Mouse (Mus musculus) megakaryocyte, embryonic 14.5 days (primary cell): ENCODE measurements around the gene Gja5. TPM values are rescaled to one million over a fixed set of nuclear protein-coding genes. Genes with fewer than 3 reads are reported as not detected.

ENCODE experiments used
- H3K27me3 ChIP-seq: replicated peaks from 2 replicates; pipeline ENCODE3; 2012; ENCODE audit warnings: inconsistent platforms
- H3K36me3 ChIP-seq: replicated peaks from 2 replicates; pipeline ENCODE3; 2012; ENCODE audit warnings: low read length, inconsistent platforms, mixed read lengths
- H3K4me1 ChIP-seq: 2 replicates; pipeline ENCODE4 v1.6.1; 2012; ENCODE audit warnings: inconsistent platforms
- H3K4me3 ChIP-seq: replicated peaks from 2 replicates; pipeline ENCODE3; 2012; ENCODE audit warnings: moderate library complexity, mild to moderate bottlenecking, inconsistent platforms
- H3K9me3 ChIP-seq: 2 replicates; pipeline ENCODE4 v1.6.1; 2012; ENCODE audit warnings: inconsistent platforms
- FLI1 ChIP-seq: IDR thresholded peaks from 2 replicates; pipeline ENCODE4 v1.6.1; 2012; ENCODE audit warnings: low read length, inconsistent platforms, mixed read lengths
- GATA1 ChIP-seq: IDR thresholded peaks from 3 replicates; pipeline ENCODE4 v1.6.1; 2012; ENCODE audit warnings: mixed read lengths, low read length, inconsistent platforms, borderline replicate concordance
- polyA plus RNA-seq: library from polyadenylated mRNA; stranded (reverse); fragments of >175 nt; gene quantifications from 2 replicates; pipeline ENCODE4 v1.2.3, GENCODE M21; 2012; ENCODE audit warnings: low replicate concordance; ENCODE audit not compliant: insufficient read depth

The Gja5 gene
- polyA plus RNA-seq, 1 experiment, result not detected

- no peaks in the 10 kb centered on the region for H3K4me1 ChIP-seq
- H3K4me3 ChIP-seq, result no peak overlapping the region
- peaks cover 12% of the 10 kb centered on the region for H3K9me3 ChIP-seq
- TF ChIP-seq GATA1 (no peak), FLI1 (no peak)
- H3K27me3 ChIP-seq, result no peaks in the 10 kb centered on the region
- H3K36me3 ChIP-seq, result no peaks in the 10 kb centered on the region
Observed at GRCm38 (mm10) chr3:96997770-96998169, 93.3 kb downstream of the Gja5 start.

GRCm38 (mm10) chr3:97003111-97003510 is 98.6 kb downstream of the Gja5 start:
- Histone ChIP-seq H3K4me3 (no peak overlapping the region), H3K36me3 (no peaks in the 10 kb centered on the region), H3K4me1 (no peaks in the 10 kb centered on the region), H3K27me3 (no peaks in the 10 kb centered on the region), H3K9me3 (peaks cover 12% of the 10 kb centered on the region)
- no peak for TF ChIP-seq FLI1
- no peak for TF ChIP-seq GATA1

- Histone ChIP-seq H3K9me3 (peaks cover 12% of the 10 kb centered on the region), H3K4me3 (no peak overlapping the region), H3K4me1 (no peaks in the 10 kb centered on the region), H3K27me3 (no peaks in the 10 kb centered on the region), H3K36me3 (no peaks in the 10 kb centered on the region)
- TF ChIP-seq FLI1 (no peak), GATA1 (no peak)
Observed at GRCm38 (mm10) chr3:97004509-97004908, 100.0 kb downstream of the Gja5 start.

- H3K4me3 ChIP-seq, result no peak overlapping the region
- H3K36me3 ChIP-seq, result no peaks in the 10 kb centered on the region
- TF ChIP-seq GATA1 (no peak), FLI1 (no peak)
- H3K4me1 ChIP-seq, result no peaks in the 10 kb centered on the region
- H3K9me3 ChIP-seq, result peaks cover 6% of the 10 kb centered on the region; the same call in 1 of the 2 replicates
- no peaks in the 10 kb centered on the region for H3K27me3 ChIP-seq
Observed at GRCm38 (mm10) chr3:97007010-97007448, 102.5 kb downstream of the Gja5 start.

DNA sequence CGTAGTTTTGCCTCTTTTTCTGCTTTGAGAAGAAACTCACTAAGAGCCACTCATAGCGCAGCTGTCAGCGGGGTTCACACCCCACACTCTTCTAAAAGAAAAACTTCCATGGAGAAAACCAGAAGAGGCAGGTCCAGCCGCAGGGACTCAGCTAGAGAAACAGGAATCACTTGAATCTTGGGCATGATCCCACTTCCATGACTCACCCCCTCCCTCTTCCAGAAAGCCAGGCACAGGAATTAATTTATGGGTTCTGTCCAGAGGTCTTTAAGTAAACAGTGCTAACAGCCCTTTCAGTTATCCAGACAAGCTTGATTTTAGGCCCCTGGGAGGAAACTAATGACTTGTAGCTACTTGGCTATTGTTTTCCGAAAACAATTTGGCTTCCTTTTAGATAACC is 120.7 kb downstream of the Gja5 start:
- TF ChIP-seq GATA1 (no peak), FLI1 (no peak)
- Histone ChIP-seq H3K9me3 (peaks cover 17% of the 10 kb centered on the region), H3K4me3 (no peak overlapping the region), H3K27me3 (no peaks in the 10 kb centered on the region), H3K36me3 (no peaks in the 10 kb centered on the region), H3K4me1 (no peaks in the 10 kb centered on the region)

DNA sequence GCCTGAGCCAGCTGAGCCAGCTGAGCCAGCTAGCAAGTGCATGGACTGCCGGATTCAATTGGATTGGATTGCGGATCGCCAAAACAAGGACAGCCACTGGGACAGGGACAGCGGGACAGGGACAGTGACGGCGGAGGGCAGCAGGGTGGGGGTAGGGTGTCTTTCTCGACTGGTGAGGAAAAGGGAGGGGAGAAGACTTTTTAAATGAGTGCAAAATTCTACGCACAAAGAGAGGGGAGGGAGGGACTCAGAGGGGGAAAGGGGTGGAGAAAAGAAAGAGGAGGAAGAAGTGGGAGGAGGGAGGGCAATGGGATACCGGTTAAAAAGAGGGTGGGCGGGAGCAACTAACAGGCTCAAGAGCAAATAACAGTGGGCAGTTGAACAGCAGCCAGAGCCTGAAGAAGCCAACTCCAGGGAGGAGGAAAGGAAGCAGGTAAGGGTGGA is 127.6 kb downstream of the Gja5 start:
- Histone ChIP-seq H3K27me3 (peaks cover 5% of the 10 kb centered on the region), H3K4me3 (no peak overlapping the region), H3K4me1 (no peaks in the 10 kb centered on the region; the same call in 1 of the 2 replicates), H3K9me3 (peaks cover 3% of the 10 kb centered on the region), H3K36me3 (no peaks in the 10 kb centered on the region)
- TF ChIP-seq FLI1 (no peak), GATA1 (no peak)

DNA sequence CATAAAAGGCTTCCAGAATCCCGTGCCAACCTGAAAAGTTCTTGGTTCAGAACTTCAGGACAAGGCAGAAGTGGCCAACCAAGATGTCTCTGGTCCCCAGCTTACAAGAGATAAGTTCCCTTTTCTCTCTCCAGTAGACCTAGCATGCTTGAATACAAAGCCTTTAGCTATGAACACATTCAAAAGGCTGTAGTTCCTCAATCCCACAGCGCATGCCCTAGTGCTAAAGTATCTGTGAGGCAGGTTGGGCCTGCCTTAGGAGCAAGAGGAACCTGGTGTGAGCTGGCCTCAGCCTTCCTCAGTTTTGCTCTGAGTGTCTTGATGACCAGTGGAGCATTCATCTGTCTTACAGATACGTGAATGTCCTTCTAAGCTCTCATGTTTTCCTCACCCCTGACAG is 131.1 kb downstream of the Gja5 start:
- H3K4me1 ChIP-seq, result no peaks in the 10 kb centered on the region; the same call in 1 of the 2 replicates
- H3K36me3 ChIP-seq, result no peaks in the 10 kb centered on the region
- H3K27me3 ChIP-seq, result peaks cover 5% of the 10 kb centered on the region
- no peak overlapping the region for H3K4me3 ChIP-seq
- H3K9me3 ChIP-seq, result no peaks in the 10 kb centered on the region
- TF ChIP-seq FLI1 (no peak), GATA1 (no peak)

- no peak for TF ChIP-seq GATA1
- no peak for TF ChIP-seq FLI1
- no peaks in the 10 kb centered on the region; the same call in 1 of the 2 replicates for H3K4me1 ChIP-seq
Observed at GRCm38 (mm10) chr3:97037119-97037518, 132.6 kb downstream of the Gja5 start.

DNA sequence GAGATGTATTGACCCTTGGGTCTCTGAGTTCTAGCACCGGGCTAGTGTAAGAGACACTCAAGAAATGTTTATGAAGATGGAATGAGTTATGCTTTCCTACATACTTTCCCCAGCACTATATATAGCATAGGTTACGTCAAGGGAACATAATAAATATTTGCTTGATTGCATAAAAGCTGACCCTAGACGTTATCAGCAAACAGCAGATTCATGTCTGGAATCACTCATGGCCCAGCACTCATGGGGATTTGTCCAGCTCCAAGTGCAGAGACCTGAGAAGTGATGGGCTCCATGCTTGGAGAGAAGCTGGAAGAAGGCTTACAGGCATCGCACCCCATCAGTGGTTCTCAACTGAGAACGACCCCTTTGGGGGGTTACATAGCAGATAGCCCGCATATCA is 135.2 kb downstream of the Gja5 start:
- Histone ChIP-seq H3K4me3 (no peak overlapping the region), H3K9me3 (peaks cover 4% of the 10 kb centered on the region; the same call in 1 of the 2 replicates), H3K36me3 (no peaks in the 10 kb centered on the region), H3K27me3 (no peaks in the 10 kb centered on the region), H3K4me1 (peaks cover 4% of the 10 kb centered on the region)
- TF ChIP-seq FLI1, result no peak
- TF ChIP-seq GATA1, result no peak

More at GRCm38 (mm10) chr3:97037119-97037518, 132.6 kb downstream of the Gja5 start:
- no peaks in the 10 kb centered on the region for H3K36me3 ChIP-seq
- H3K4me3 ChIP-seq, result no peak overlapping the region
- H3K27me3 ChIP-seq, result peaks cover 5% of the 10 kb centered on the region
- no peaks in the 10 kb centered on the region for H3K9me3 ChIP-seq

DNA sequence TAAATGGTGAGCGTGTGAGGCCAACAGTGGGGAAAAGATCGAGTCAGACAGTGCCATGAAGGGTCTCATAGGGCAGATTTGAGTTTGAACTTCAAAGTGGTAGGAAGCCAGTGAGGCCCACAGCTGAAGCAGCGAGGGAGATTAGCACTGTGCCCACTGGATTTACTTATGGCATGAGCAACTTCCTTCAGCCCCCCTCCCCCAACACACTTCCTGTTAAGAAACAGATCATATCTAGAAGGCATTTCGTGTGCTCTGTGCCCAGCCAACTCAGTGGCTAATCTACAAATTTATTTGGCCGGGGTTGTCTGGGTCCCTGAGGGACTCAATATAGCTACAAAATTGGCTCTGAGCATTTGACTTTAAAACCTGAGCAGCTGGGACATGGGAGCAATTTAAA is 139.7 kb downstream of the Gja5 start:
- H3K4me1 ChIP-seq, result peaks cover 4% of the 10 kb centered on the region
- H3K36me3 ChIP-seq, result no peaks in the 10 kb centered on the region
- H3K4me3 ChIP-seq, result no peak overlapping the region
- H3K27me3 ChIP-seq, result no peaks in the 10 kb centered on the region
- peaks cover 19% of the 10 kb centered on the region for H3K9me3 ChIP-seq
- TF ChIP-seq FLI1, result no peak
- no peak for TF ChIP-seq GATA1

- H3K9me3 ChIP-seq, result peaks cover 21% of the 10 kb centered on the region
- no peak for TF ChIP-seq GATA1
- no peak for TF ChIP-seq FLI1
- no peaks in the 10 kb centered on the region for H3K36me3 ChIP-seq
- no peaks in the 10 kb centered on the region for H3K27me3 ChIP-seq
- H3K4me3 ChIP-seq, result no peak overlapping the region
- peaks cover 4% of the 10 kb centered on the region for H3K4me1 ChIP-seq
Observed at GRCm38 (mm10) chr3:97047757-97048156, 143.3 kb downstream of the Gja5 start.
